Mouse (Mus musculus): ENCODE measurements around the gene Srrd. TPM values are rescaled to one million over a fixed set of nuclear protein-coding genes. Genes with fewer than 3 reads are reported as not detected.

The Srrd gene
- total RNA-seq, 2 experiments from 2014 or later, result 8.4 to 9.4 TPM

GRCm38 (mm10) chr5:112364184-112364797 lies 21.5 kb upstream of the Srrd start:
- intact Hi-C loops (cut with DNase I), result no loop called here
- DNase-seq, result no peak

GRCm38 (mm10) chr5:112360077-112360476 lies 17.2 kb upstream of the Srrd start:
- intact Hi-C loops (cut with DNase I), result no loop called here
- DNase-seq, result no peak

GRCm38 (mm10) chr5:112359520-112359919 lies 16.7 kb upstream of the Srrd start:
- intact Hi-C loops (cut with DNase I), result no loop called here
- DNase-seq, result no peak

- intact Hi-C loops (cut with DNase I), result no loop called here
- DNase-seq, result no peak
Observed at GRCm38 (mm10) chr5:112356322-112356721, 13.5 kb upstream of the Srrd start.

GRCm38 (mm10) chr5:112355910-112356309 lies 13.1 kb upstream of the Srrd start, which contains the start of gene Gm6583:
Gene Gm6583 (minus strand): TSS chr5:112356033.
- no peak for DNase-seq
- intact Hi-C loops (cut with DNase I), result no loop called here

- no peak for DNase-seq
- intact Hi-C loops (cut with DNase I), result no loop called here
Observed at GRCm38 (mm10) chr5:112355493-112355892, 12.7 kb upstream of the Srrd start.

GRCm38 (mm10) chr5:112349169-112349568 lies 6.3 kb upstream of the Srrd start:
- intact Hi-C loops (cut with DNase I), result no loop called here
- DNase-seq, result no peak

- intact Hi-C loops (cut with DNase I), result no loop called here
Observed at GRCm38 (mm10) chr5:112346211-112346965, 3.5 kb upstream of the Srrd start.

GRCm38 (mm10) chr5:112344092-112344960 lies 1.5 kb upstream of the Srrd start:
- intact Hi-C loops (cut with DNase I), result loop anchor here (5.0 kb wide), 1 partner anchor 83 kb away; no protein-coding TSS in a partner anchor
- no peak for DNase-seq

More at GRCm38 (mm10) chr5:112346211-112346965, 3.5 kb upstream of the Srrd start:
- peak; percentile 46 to 56 for DNase-seq

- DNase-seq, result no peak
- intact Hi-C loops (cut with DNase I), result loop anchor here (5.0 kb wide), 1 partner anchor 84 kb away; no protein-coding TSS in a partner anchor
Observed at GRCm38 (mm10) chr5:112343205-112343595, 360 bp upstream of the Srrd start.

GRCm38 (mm10) chr5:112339215-112339614 lies 3.6 kb downstream of the Srrd start:
- intact Hi-C loops (cut with DNase I), result no loop called here

GRCm38 (mm10) chr5:112337004-112337403 lies 5.8 kb downstream of the Srrd start:
- intact Hi-C loops (cut with DNase I), result no loop called here
- DNase-seq, result no peak

More at GRCm38 (mm10) chr5:112339215-112339614, 3.6 kb downstream of the Srrd start:
- no peak for DNase-seq

GRCm38 (mm10) chr5:112335473-112335872 lies 7.4 kb downstream of the Srrd start:
- intact Hi-C loops (cut with DNase I), result loop anchor here (1.0 kb wide), 1 partner anchor 95 kb away; no protein-coding TSS in a partner anchor
- peak; percentile 62 to 72 for DNase-seq

GRCm38 (mm10) chr5:112329805-112330564 lies 12.9 kb downstream of the Srrd start:
- intact Hi-C loops (cut with DNase I), result no loop called here
- DNase-seq, result no peak

- intact Hi-C loops (cut with DNase I), result loop anchor here (2.0 kb wide), 1 partner anchor 87 kb away; no protein-coding TSS in a partner anchor
Observed at GRCm38 (mm10) chr5:112327854-112328253, 15.0 kb downstream of the Srrd start.

GRCm38 (mm10) chr5:112326446-112327009 lies 16.3 kb downstream of the Srrd start:
- intact Hi-C loops (cut with DNase I), result loop anchor here (1.0 to 2.0 kb wide), 2 partner anchors 15 to 86 kb away; no protein-coding TSS in a partner anchor
- no peak for DNase-seq

More at GRCm38 (mm10) chr5:112327854-112328253, 15.0 kb downstream of the Srrd start:
- no peak for DNase-seq

- intact Hi-C loops (cut with DNase I), result loop anchor here (1.0 to 2.0 kb wide), 2 partner anchors 16 to 85 kb away; no protein-coding TSS in a partner anchor
Observed at GRCm38 (mm10) chr5:112325546-112326445, 17.0 kb downstream of the Srrd start, which contains the start of gene Tfip11. Gene Tfip11 (plus strand): TSS chr5:112326358.

More at GRCm38 (mm10) chr5:112325546-112326445, 17.0 kb downstream of the Srrd start, which contains the start of gene Tfip11:
- peak; percentile 96 to 98 for DNase-seq
